17 mouse cellular contexts compared by ENCODE assay signal in genomic region chr2:160725877-160726864, GRCm38 (mm10). TPM values are rescaled to one million over a fixed set of nuclear protein-coding genes. Genes with fewer than 3 reads are reported as not detected.
DNase-seq lines count a peak whose midpoint lies in the region; ATAC-seq and TF ChIP-seq lines count a peak whose summit lies in the region.
"Had no signal": no experiment of that assay in that cellular context is flagged by ENCODE, and none has a peak within 500 bp of the region (broad histone marks: within the 10 kb centered on the region; RNA-seq: fewer than 3 reads in every experiment).

No protein-coding gene starts in this region.

- H3K9me3 ChIP-seq in midbrain, embryonic 13.5 days: no peaks in the 10 kb centered on the region
- H3K9me3 ChIP-seq in midbrain, embryonic 16.5 days (replicated peaks; ENCODE audit: control insufficient read depth, low read length, poor library complexity, severe bottlenecking): no peaks in the 10 kb centered on the region
- H3K9me3 ChIP-seq: embryonic facial prominence, embryonic 12.5 days; heart, embryonic 12.5 days; limb, embryonic 12.5 days; liver, embryonic 15.5 days; megakaryocyte, embryonic 14.5 days; neural tube, embryonic 13.5 days had no signal

- no peak overlapping the region for H3K27ac ChIP-seq in gastrocnemius, adult 2 months
- H3K27ac ChIP-seq in layer of hippocampus, adult 2 months: no peak overlapping the region
- peak overlapping the region; percentile 12; the same call in 1 of the 2 replicates for H3K27ac ChIP-seq in midbrain, embryonic 13.5 days
- H3K27ac ChIP-seq in midbrain, embryonic 16.5 days (ENCODE audit: low read length): no peak overlapping the region
- H3K27ac ChIP-seq: embryonic facial prominence, embryonic 12.5 days; limb, embryonic 12.5 days; liver, embryonic 15.5 days; neural tube, embryonic 13.5 days had no signal

- no peak for ATAC-seq in midbrain, embryonic 13.5 days
- no peak for ATAC-seq in midbrain, embryonic 16.5 days

- no peak overlapping the region for H3K4me3 ChIP-seq in gastrocnemius, adult 2 months
- no peak overlapping the region for H3K4me3 ChIP-seq in layer of hippocampus, adult 2 months
- H3K4me3 ChIP-seq in midbrain, embryonic 13.5 days (replicated peaks): no peak overlapping the region
- H3K4me3 ChIP-seq in midbrain, embryonic 16.5 days (ENCODE audit: low read depth, low read length): no peak overlapping the region
- H3K4me3 ChIP-seq: embryonic facial prominence, embryonic 12.5 days; heart, embryonic 12.5 days; limb, embryonic 12.5 days; liver, embryonic 15.5 days; megakaryocyte, embryonic 14.5 days; neural tube, embryonic 13.5 days had no signal

- TF ChIP-seq CTCF in gastrocnemius, adult 2 months (IDR thresholded peaks at IDR 0.05): peak; percentile 9; the same call in 1 of the 2 replicates
- peak; percentile 50 for TF ChIP-seq CTCF in layer of hippocampus, adult 2 months (conservative IDR thresholded peaks at IDR 0.05)

- H3K36me3 ChIP-seq in midbrain, embryonic 13.5 days: peaks cover 45% of the 10 kb centered on the region
- peaks cover 15% of the 10 kb centered on the region for H3K36me3 ChIP-seq in midbrain, embryonic 16.5 days (ENCODE audit: control insufficient read depth, insufficient read depth, low read length)

- no peak overlapping the region for H3K4me2 ChIP-seq in midbrain, embryonic 13.5 days (replicated peaks)
- no peak overlapping the region for H3K4me2 ChIP-seq in midbrain, embryonic 16.5 days (ENCODE audit: low read length)
- H3K4me2 ChIP-seq: embryonic facial prominence, embryonic 12.5 days; heart, embryonic 12.5 days; limb, embryonic 12.5 days; liver, embryonic 15.5 days; neural tube, embryonic 13.5 days had no signal

- peaks cover 14% of the 10 kb centered on the region for H3K4me1 ChIP-seq in midbrain, embryonic 13.5 days (replicated peaks)
- peaks cover 5% of the 10 kb centered on the region for H3K4me1 ChIP-seq in midbrain, embryonic 16.5 days (ENCODE audit: control insufficient read depth, insufficient read depth, low read length)

- H3K9ac ChIP-seq in midbrain, embryonic 13.5 days (replicated peaks): no peak overlapping the region
- H3K9ac ChIP-seq in midbrain, embryonic 16.5 days (ENCODE audit: low read depth, low read length): no peak overlapping the region
- H3K9ac ChIP-seq: embryonic facial prominence, embryonic 12.5 days; heart, embryonic 12.5 days; limb, embryonic 12.5 days; liver, embryonic 15.5 days; neural tube, embryonic 13.5 days had no signal

- intact Hi-C loops in gastrocnemius, adult 2 months (cut with DNase I): no loop called here

- no peak for DNase-seq in gastrocnemius, adult 2 months
- no peak for DNase-seq in gastrocnemius, postnatal 10 days
- DNase-seq in layer of hippocampus, adult 2 months (ENCODE audit: low spot score in 2 of 2): no peak
- DNase-seq in layer of hippocampus, adult 18-20 months (ENCODE audit: low spot score in 2 of 2): no peak
- DNase-seq in thymus, postnatal 36 days: no peak
- DNase-seq: adrenal gland, postnatal 36 days; cerebellum, adult 2 months; gastrocnemius, postnatal 36 days; thymus, postnatal 25 days had no signal

- H3K27me3 ChIP-seq in midbrain, embryonic 13.5 days: no peaks in the 10 kb centered on the region
- H3K27me3 ChIP-seq in midbrain, embryonic 16.5 days (ENCODE audit: control insufficient read depth, insufficient read depth, low read depth, low read length): no peaks in the 10 kb centered on the region
- H3K27me3 ChIP-seq: embryonic facial prominence, embryonic 12.5 days; heart, embryonic 12.5 days; limb, embryonic 12.5 days; neural tube, embryonic 13.5 days had no signal

- WGBS in midbrain, embryonic 13.5 days: 82% methylated on average over 6 of the region's 6 CpGs
- WGBS in midbrain, embryonic 16.5 days: 81% methylated on average over 6 of the region's 6 CpGs

RNA-seq across cellular contexts. Expression of gene Plcg1, which starts 4.9 kb away (rescaled TPM):
- 10 to 100 TPM; 24.9 to 25.3 TPM for total RNA-seq in gastrocnemius, adult 2 months (2021)
- total RNA-seq in gastrocnemius, postnatal 10 days (2021): 10 to 100 TPM; 43.3 to 64.5 TPM
- total RNA-seq in layer of hippocampus, adult 2 months (2021): 100 to 1,000 TPM; 103 to 108 TPM
- 10 to 100 TPM; 90.6 to 99.5 TPM for total RNA-seq in layer of hippocampus, adult 18-20 months (2021)
- 68.2 and 74.3 TPM in 2 replicates for polyA plus RNA-seq in midbrain, embryonic 13.5 days (2015; fragmentation: Nextera tagmentation; extraction: Ambion mirVana)
- 52.1 and 57.3 TPM in 2 replicates for polyA plus RNA-seq in midbrain, embryonic 16.5 days (2015; fragmentation: Nextera tagmentation; extraction: Ambion mirVana)
